Mouse (Mus musculus) gastrocnemius, postnatal 4 days (tissue): ENCODE measurements around the gene Avil. TPM values are rescaled to one million over a fixed set of nuclear protein-coding genes. Genes with fewer than 3 reads are reported as not detected.

Experiments used
- DNase-seq, 2 experiments: peaks; one replicate each; pipeline ENCODE4 v3.0.0; 2021 to 2022; ENCODE audit warnings: low spot score in 2 of 2, mixed read lengths in 2 of 2
- long read RNA-seq, 2 experiments: library from polyadenylated mRNA; stranded (forward); transcript quantifications; one replicate each; pipeline ENCODE4 v2.0.0; 2021
- total RNA-seq, 2 experiments: library from RNA; stranded (reverse); gene quantifications; 2 replicates each; pipeline ENCODE4 v1.2.3; 2021

Gene Avil
- under 1 TPM; 0.42 to 0.52 TPM for total RNA-seq
- long read RNA-seq, experiment 1: 0 reads
- long read RNA-seq, experiment 2: 0 reads

DNA sequence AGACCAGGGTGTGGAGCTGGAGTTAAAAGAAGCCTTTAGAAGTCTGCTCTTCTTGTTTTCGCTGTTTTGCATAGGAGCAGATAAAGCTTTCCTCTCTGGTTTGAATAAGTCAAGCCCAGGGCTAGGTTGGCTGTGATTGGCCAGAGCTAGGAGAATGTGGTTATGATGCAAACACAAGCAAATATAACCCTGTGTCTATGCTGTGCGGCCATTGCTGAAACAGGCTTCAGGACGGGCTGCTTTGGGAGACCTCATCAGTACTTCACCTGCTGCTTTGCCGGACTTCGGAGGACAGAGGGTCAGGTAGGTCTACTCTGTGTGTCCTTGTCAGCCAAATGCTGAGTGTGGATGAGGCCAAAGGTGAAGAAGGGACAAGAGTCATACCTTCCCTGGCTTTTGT lies at the start of gene Avil:
Avil (plus strand) TSS at position 181 of the 400 bp plus-strand sequence.
- no peak for DNase-seq

DNA sequence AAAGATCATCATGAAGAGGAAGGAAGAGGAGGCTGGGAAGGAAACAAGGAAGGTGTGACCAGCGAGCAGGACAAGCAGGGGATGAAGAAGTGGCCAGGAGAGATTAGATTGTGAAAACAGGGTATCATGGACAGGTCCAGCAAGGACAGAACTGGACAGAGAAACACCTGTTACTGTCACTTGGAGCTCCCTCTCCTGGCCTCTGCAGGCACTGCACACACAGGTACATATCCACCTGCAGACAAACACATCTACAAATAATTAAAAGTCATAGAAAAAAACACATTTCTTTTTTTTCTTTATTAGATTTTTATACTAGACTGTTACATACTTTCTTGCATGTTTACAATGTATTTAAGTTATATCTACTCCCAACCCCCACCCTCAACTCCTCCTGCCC lies 48.1 kb upstream of the Avil start:
- no peak for DNase-seq

DNA sequence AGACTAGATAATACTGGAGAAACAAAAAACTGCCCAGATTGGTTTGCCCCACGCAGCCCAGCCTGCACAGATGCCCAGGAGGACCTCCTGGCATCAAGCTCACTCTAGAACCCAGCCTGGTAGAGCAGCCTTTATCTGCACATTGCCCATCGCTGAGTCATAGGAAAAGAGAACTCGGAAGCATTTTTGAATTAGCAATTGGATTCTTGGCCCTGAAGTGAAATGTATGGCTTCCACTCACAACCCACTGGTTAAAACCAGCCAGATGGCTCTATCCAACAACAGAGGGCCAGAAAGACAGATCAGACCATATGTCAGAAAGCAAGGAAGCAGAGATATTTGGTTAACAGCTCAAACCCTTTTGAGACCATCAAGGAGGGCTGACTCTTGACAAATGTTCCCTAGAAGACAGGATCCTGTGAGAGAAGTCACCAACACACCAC lies 47.5 kb upstream of the Avil start:
- DNase-seq: no peak

DNA sequence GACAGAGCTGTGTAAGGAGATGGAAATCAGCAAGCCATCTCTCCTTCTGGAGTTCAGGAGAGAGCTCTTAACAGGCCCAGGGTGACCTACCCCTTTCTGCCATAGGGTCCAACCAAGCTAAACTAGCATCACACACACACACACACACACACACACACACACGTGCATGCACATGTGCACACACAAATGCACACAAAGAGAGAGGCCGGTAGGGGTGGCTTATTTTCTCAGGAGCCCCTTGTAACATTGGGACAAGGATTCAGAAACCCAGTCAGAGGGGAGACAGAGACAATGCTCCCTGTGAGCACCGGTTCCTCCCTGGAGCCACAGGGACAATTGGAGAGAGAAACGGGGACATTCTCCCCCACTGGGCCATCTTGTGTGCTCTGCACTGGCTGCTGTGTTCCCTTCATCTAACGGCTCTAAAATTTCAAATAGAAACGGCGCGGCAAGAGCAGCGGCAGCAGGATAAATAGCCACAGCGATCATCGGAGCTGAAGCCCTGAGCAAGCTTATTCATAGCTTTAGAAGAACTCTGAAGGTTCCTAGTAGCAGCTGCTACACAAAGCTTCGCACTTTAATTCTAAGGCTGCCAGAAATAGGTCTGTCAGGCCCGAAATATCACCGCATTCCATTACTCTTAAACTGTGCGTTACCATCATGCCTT lies 43.7 kb upstream of the Avil start:
- no peak for DNase-seq

DNA sequence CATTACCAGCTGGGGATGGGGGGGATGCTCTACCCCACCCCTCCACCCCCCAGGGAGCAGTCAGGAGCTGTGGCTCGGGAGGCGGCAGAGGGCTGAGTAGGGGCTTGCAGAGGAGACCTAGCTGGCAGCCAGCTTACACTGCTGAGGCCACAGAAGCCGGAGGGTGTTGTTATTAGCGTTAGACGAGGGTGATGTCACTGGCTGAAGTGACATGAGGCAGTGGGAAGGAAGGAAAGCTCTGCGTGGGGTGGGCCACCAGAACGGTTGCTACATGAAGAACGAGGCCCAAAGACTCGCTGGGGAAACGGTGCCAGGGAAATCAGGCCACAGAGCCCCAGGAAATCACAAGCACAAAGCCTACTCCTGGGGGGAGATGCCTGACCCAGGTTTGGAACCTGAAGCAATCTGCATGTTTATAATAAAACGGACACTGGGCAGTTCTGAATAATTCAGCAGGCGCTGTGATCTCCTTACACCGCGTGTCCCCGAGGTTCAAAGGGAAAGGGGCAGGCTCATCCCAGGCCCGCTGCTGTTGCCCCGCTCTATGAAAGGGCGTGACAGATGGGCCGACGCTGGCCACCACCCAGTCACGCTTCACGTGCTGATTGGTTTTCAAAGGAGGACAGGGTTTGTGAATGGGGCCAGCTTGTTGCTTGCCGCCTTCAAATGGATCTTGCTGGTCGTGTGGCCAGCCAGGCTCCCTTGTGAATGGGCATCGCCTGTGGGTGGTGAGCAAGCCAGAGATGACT lies 43.0 kb upstream of the Avil start:
- DNase-seq: peak; percentile 51 to 60

DNA sequence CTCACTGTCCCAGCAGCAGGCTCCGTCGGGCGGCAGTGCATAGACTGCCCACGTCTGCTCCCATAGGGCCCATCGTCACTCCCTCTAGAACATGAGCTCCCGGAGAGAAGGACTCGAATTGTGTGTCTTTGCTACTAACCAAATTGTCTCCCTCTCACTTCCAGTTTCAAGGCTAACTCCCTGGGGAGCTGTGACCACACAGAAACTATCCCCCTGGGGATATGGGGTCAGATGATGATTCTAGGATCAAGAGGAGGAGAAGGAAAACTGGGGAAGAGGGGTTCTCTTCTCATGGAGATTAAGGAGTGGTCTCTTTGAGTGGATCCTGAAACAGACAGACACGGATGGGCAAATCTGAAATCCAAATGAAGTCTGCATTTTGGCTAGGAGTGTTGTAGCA lies 40.0 kb upstream of the Avil start:
- no peak for DNase-seq

DNA sequence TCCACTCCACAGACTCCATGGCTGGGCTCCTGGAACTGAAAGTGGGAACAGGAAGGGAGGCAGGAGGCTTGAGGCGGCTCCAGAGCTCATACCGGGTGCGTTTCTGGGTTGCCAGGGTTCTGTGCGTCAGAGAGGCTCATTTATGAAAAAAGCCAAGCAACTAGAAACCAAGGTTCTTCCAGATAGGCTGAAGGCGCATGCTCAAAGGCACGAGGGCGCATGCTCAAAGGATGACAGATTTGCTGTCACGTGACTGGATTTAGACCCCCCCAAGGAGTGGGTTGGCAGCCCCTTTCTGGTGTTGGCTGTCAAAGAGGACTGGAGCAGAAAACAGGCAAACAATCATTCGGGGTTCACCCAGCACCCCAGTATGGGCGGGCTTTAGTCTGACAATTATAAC lies 38.8 kb upstream of the Avil start:
- DNase-seq: peak in 1 of 2 experiments; percentile 73

DNA sequence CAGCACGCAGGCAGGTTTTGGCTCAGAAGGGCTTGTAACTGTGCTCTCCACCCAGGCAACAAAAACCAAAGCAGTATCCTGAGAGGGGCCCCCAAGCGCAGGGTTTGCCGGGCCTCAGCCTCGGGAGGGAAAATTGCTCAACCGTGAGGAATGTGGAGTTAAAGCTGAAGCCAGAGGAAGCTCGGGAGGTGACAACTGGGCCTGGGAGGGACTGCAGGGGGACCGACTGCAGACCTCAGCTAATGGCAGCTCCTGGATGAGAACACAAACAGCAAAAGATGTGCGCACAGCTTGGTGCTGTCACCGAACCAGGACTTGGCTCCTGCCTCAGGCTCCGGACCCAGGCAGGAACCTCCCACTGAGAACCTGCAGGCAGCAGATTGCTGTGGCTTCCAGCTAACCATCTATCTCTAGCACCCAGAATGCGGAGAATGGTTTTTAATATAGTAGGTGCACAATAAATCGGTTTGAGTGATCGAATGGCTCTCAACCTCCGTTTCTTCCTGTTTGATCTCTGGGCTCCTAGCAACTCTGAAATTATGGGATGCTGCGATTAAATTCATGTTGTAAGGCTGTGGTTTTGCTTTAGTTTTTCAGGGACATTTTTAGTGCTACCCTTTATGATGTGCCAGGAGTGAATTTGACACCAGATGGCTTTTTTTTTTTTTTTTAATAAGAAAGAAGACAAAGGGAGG lies 38.1 kb upstream of the Avil start:
- DNase-seq: peak in 1 of 2 experiments; percentile 69

DNA sequence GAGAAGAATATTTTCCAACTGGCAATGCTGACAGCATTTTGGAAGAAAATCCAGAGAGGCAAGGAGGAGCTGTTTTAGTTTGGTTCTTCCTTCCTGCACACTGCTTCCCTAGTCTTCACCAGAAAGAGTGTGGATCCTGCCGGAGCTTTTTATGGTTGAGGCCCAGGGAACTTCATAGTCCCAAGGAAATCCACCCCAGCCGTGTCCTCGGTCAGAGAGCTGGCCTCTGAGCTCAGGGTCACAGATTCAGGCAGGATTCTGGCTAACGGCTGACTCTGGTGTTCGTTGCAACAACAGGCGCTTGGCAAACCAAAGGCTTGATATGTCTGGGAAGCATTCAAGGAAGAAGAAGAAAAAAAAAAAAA lies 37.6 kb upstream of the Avil start:
- no peak for DNase-seq

DNA sequence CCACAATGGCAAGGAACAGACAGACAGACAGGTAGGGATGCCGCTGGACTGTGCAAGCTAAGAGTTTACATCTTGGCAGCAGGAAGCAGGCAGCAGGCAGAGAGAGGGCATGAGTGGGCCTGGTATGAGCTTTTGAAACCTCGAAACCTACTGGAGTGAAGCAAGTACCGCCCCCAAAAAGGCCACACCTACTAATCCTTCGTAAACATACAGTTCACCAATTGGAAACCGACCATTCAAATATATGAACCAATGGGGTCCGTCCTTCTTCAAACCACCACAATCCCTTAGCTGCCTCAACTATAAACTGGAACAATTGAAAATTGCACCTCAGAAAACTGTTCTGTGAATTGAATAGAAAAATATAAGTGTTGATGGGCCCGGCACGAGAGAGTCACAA lies 36.7 kb upstream of the Avil start:
- DNase-seq: no peak

DNA sequence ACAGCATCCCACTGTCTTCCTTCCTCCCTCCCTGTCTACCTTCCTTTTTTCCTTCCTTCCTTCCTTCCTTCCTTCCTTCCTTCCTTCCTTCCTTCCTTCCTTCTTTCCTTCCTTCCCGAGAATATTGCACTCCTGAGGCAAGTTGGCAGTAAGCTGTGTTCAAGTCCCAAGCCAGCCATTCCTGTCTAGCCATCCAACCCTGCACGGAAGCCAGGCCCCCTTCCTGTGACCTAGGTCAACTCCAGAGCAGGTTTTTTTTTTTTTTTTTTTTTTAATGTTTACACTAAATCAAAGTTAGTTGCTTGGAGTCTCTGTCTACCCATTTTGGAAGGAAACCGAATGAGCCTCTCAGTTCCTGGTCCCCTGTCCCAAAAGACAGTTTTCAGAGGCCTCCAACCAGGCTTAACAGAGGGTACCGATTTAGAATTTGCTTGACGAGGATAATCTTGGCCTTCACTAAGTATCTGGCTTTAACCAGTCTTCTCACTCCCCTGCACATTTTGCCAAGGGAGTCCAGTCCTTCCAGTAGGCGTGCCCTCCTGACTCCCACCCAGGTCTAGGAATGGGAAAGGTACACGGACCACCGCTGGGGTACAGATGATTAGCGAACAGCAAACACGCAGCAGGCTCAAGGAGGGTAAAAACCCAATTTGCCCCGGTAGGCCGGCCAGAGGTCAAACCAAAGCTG lies 29.0 kb upstream of the Avil start:
- no peak for DNase-seq

DNA sequence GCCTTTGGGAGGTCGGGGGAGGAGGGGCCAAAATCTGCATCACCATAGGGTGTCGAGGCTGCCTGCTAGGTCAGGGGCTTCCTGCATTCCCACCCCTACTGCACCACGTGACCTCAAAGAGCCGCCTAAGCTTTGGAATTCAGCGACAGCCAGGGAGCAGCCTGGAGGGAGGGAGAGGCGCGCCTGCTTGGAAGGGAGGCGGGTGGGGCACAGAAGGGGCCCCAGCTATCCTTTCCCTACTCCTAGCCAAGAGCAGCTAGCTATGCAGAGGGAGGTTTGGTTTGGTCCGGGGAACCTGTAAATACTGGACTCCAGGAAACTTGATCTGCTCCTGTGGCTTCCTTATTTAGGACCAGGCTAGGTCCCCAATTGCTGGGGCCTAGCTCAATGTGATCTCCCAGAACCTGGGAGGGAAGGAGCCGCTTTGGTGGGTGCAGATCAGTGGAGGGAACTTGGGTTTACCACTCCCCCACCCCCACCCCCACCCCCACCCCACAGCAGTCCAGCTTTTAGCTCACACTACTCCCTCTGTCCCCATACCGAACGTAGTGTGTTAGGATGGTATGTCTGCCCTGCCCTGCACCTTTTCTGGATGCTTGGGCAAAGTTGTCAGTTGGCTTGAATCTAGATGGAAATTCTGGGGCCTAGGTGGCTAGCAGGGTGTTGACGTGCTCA lies 28.3 kb upstream of the Avil start:
- DNase-seq: peak in 1 of 2 experiments; percentile 60

DNA sequence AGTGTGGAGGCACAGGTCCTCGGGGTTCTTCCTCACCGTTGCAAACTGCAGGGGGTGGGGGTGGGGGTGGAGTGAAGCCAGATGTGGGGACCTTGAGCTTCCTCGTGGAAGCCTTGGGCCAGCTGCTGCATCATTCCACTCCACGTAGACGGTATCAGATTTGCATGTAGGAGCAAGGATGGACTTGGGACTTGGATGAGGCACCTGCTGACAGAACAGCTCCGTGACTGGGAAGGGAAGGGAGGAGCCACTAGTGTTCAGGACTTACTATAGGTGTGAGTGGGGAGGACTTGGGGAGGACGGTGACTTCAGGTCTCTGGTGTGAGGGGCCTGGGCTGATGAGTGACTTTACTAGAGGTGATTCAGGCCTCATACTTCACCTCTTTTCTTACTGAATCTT lies 27.5 kb upstream of the Avil start:
- DNase-seq: no peak

DNA sequence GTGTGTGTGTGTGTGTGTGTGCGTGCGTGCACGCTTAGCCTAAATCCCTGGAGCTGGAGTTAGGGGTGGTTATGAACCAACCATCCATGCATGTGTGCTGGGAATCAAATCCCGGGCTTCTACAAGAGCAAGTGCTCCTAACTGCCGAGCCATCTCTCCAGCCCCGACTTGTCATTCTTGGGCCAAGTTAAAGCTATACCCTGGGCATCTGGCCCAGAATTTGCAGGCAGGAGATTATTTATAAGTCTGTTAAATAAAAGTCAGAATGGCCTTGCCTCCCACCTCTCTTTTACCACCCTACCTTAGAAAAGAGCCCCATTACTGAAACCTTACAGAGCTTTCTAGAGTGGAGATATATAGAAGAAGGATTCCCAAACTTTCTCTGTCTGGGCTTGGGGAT lies 24.8 kb upstream of the Avil start:
- no peak for DNase-seq

DNA sequence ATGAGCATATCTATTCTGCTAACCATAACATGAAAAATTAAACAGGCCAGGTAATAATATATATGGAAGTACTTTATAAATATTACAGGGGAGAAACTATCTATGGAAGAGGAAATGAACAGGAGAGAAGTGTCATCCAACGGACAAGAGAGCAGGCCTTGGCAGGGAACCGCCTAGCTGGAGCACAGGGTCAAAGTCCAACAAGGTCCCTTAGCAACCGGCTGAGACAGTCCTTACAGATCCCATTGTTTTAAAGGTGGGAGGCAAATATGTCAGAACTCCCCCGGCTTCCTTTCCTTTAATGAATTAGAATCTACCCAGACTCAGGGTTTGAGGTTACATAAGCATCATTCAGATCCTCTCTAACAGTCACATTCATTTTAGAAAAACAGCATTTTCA lies 23.4 kb upstream of the Avil start:
- DNase-seq: no peak

DNA sequence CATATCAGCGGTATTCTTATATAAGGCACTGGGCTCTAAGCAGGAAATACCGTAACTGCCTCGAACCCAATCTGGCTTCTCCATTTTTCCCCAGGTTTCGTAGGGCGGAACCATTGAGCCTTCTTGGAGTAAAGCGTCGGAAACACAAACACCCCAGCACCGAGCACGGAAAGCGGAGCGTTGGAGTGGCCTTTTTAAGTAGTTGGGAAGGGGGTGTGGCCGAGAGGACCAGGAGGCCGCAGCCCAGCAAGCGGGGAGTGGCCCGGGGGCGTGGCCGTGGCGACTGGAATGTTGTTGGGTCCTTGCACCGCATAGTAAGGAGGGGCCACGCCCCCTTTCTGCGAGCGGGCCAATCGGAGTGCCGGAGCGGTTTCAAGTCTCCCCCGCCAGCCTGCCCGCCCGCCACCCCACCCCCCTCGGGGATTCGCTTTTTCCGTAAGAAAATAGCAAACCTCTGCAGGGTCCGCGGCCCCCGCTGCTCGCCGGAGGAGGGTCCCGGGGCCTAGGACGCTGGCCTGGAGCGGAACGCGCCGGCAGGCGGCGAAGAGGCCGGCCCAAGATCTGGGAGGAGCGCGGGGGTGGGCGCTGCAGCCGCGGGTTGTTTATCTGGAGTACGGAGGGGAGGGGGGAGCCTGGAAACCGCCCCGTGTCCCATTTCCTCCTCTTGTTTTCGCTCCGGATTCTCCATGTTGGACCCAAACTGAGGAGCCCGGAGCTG lies 22.1 kb upstream of the Avil start, which contains the start of gene Ctdsp2:
Ctdsp2 (plus strand) TSS at position 441 of the 718 bp plus-strand sequence.
- DNase-seq: peak; percentile 100

DNA sequence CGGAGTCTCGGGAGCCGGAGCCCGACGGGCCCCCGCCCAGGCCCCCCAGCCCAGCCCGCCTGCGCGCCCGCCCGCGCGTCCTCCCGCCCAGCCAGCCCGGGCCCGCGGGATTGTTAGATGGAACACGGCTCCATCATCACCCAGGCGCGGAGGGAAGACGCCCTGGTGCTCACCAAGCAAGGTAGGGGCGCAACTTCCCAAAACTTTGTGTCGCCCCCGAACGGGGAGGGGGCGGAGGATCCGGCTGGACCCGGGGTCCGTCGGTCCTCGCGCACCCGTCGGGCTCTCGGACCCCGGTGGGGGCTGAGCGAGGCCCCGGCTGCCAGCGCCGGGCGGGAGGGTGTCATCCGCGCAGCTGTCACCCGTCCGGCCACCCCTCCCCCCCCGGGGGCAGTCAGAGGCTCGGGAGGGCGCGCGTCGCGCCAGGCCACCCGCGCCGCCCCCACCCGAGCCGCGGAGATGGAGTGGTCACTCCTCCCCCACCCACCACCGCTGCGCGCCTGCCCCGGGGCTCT lies 21.3 kb upstream of the Avil start:
- peak; percentile 72 to 81 for DNase-seq

DNA sequence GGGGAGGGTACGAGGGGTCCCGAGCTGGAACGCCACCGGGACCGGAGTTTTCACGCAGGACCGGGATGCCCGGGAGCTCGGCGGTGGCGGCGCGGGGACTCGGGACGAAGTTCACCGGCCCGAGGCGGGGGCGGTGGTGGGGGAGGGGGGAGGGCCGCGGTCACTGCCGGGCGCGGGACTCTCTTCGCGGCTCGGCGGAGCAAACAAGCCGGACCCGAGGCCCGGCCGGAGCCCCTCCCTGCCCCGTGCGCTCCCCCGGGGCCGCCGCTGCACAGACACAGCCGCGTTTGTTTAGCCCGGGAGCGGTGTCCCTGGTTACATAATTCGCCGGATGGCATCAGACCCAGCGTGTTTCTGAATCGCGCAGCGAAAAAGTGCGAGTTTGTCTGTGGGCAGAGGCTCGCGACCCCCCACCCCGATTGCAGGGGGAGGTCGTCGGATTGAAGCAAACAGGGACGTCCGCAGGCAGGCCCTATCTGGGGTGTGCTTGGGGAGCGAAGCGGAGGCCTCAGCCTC lies 20.8 kb upstream of the Avil start:
- DNase-seq: peak; percentile 52 to 64

DNA sequence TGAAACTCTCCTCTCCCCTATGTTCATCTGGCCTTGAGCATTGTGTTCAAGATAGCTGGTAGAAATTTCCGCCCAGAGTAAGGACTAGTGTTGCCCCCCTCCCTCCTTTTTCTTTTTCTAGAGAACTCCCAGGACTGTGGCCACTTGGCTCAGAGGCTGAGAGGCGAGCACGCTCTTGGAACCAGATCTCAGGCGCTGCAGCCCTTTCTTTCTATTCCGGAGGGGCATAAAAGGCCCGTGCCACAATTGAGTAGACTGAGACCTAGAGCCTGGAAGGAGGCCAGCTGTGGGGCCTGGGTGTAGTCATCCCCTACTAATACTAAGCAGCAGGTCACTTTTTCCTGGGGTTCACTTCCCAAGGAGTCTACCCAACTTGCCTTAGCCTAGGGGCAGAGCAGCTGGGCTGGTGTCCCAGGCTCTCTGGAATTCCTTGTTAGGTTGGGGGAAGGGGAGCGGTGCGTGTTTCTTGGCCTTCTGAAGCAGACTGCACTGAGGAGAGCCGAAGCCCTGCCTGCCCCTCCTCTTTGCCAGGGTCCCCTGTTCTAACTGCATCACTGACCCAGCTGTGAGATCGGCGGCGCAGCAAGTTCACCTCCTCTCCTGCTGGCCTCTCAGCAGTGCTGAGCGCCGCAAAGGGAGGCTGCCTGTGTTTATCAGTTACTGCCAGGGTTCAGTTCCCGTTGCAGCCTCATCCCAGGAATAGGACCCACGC lies 20.1 kb upstream of the Avil start:
- DNase-seq: peak in 1 of 2 experiments; percentile 69
